Mouse (Mus musculus): ENCODE results near the gene BB287469. TPM values are rescaled to one million over a fixed set of nuclear protein-coding genes. Genes with fewer than 3 reads are reported as not detected.

Gene BB287469
- polyA plus RNA-seq (2012; rRNA removed) = not detected in 2 replicates

DNA sequence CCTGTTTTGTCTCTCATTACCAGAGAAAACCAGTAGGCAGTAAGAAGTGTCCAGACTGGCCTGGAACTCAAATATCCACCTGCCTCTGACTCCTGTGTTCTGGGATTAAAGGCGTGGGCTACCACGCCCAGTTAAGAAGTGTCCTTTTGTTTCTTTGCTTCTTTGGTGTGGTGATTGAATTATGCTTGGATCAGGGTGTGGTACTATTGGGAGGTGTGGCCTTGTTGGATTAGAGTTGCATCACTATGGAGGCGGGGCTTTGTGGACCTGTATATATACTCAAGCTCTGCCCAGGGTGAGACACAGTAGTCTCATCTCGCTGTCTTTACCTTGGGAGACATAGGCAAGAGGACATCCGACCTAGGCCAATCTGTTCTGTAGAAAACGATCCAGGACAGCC, at the start of gene BB287469:
Gene BB287469 (plus strand): TSS at position 301 of the 400 bp plus-strand sequence.

DNA sequence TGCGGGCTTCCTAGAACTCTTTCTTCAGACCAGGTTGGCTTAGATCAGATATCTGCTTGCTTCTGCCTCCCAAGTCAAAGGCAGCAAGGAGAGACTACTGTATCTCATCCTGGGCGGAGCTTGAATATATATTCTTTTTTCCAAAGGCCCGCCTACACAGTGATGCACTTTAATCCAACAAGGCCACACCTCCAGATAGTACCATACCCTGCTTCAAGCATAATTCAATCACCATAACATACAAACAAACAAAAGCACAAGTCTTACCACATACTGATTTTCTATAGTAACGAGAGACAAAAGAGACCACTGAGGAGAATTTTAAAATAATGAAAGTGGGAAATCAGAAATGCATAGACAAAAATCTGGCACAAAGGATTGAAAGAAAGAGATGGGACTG, 40.7 kb upstream of the BB287469 start, which contains the start of gene Gm21319:
Gene Gm21319 (minus strand): TSS at position 101 of the 400 bp plus-strand sequence.

DNA sequence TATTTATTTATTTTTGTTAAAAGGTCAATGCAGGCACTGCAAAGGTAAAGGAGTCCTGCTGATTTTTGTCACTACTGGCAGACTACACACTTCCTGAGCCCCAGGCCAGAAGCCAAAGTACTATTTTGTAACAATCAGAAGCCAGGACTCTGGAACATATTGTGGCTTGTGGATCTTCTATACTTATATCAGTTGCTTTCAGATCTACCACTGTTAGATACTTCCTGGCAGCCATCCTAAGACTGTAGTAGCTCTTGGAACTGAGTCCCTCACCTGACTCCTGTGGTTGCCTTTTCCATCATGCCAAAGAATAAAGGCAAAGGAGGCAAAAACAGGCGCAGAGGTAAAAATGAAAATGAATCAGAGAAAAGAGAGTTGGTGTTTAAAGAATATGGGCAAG, 21.2 kb upstream of the BB287469 start, which contains the start of gene Gm21936:
Gene Gm21936 (plus strand): TSS at position 301 of the 400 bp plus-strand sequence.

DNA sequence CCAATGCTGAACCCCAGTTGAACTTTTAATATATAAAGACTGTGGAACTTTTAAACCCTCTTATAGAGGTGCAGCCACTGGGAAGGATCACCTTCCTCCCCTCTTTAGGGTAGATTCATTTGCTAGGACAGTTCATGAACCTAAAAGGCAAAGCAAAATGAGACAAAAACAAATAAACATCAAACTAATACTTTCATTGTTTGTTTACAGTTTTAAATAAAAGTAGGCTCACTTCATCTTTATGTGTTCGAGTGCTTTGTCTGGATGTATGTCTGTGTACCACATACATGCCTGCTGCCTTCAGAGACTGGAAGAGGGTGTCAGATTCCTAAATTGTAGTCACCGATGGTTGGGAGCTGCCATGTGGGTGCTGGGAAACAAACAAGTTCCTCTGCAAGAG, 25.9 kb downstream of the BB287469 start, which contains the start of gene Gm2001:
Gene Gm2001 (minus strand): TSS at position 101 of the 400 bp plus-strand sequence.

Other genes starting within 250 kb of the BB287469 start
- gene Oog1, start 213.9 kb upstream of the BB287469 start, polyA plus RNA-seq (2012; rRNA removed) = not detected in 2 replicates
- not detected in 2 replicates for gene Gm4027, start 197.7 kb upstream of the BB287469 start, polyA plus RNA-seq (2012; rRNA removed)
- not detected in 2 replicates for gene Gm16381, start 172.0 kb upstream of the BB287469 start, polyA plus RNA-seq (2012; rRNA removed)
- gene Gm21319, start 40.8 kb upstream of the BB287469 start, polyA plus RNA-seq (2012; rRNA removed) = not detected in 2 replicates
- not detected in 2 replicates for gene Gm21936, start 21.1 kb upstream of the BB287469 start, polyA plus RNA-seq (2012; rRNA removed)
- not detected in 2 replicates for gene Gm2001, start 25.8 kb downstream of the BB287469 start, polyA plus RNA-seq (2012; rRNA removed)
- gene Gm2016, start 57.5 kb downstream of the BB287469 start, polyA plus RNA-seq (2012; rRNA removed) = not detected in 2 replicates
- not detected in 2 replicates for gene Gm2022, start 78.8 kb downstream of the BB287469 start, polyA plus RNA-seq (2012; rRNA removed)
- not detected in 2 replicates for gene Gm2035, start 103.3 kb downstream of the BB287469 start, polyA plus RNA-seq (2012; rRNA removed)
- not detected in 2 replicates for gene Gm2042, start 137.5 kb downstream of the BB287469 start, polyA plus RNA-seq (2012; rRNA removed)
- gene Gm2075, start 195.3 kb downstream of the BB287469 start, polyA plus RNA-seq (2012; rRNA removed) = not detected in 2 replicates
- not detected in 2 replicates for gene Gm6803, start 202.2 kb downstream of the BB287469 start, polyA plus RNA-seq (2012; rRNA removed)
- not detected in 2 replicates for gene Gm2056, start 210.4 kb downstream of the BB287469 start, polyA plus RNA-seq (2012; rRNA removed)